Mouse (Mus musculus): Measurements from ENCODE around the gene Alg5. TPM values are rescaled to one million over a fixed set of nuclear protein-coding genes. Genes with fewer than 3 reads are reported as not detected.

Alg5 gene
- 16.3 to 22.3 TPM (median 21.3 TPM) in 4 replicates for total RNA-seq (2023)

DNA sequence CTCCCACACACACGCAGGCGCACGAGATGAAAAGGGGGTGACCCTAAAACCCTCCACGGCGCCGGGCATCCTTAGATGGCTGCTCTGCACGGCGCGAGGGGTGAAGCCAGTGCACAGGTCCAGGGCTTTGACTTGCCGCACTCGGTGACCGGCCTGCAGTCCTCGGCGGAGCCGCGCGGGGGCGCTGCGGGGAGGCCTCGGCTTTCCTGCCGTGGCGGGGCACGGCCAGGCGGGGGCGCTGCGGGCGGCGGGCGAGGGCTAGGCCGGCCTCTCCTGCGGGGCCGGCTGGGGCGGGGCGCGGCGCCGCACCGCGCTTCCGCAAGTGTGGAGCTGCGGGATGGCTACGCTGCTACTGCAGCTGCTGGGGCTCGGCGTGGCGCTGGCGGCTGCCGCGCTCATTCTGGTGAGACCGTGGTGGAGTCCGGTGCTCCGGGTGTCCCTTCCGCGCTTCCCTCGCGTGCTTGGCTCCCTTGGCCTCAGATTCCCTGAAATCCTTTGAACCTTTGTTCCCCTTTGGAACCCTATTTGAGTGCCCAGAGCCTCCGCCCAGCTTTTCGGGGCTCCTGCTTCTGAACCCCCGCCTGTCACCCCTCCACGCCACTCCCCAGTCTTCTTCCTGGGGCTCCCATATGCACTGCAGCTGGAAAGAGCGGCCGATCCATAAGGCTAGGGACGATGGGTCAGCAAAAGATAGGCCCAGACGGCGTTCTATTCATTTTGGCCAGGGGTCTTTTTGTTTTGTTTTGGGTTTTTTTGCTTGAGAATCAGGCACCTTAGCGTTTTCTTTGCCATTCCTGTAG, at the start of gene Alg5, which contains the start of gene Exosc8:
TSS of gene Alg5 (plus strand) at position 293 of the 800 bp plus-strand sequence.
TSS of gene Exosc8 (minus strand) at position 147 of the 800 bp plus-strand sequence.

DNA sequence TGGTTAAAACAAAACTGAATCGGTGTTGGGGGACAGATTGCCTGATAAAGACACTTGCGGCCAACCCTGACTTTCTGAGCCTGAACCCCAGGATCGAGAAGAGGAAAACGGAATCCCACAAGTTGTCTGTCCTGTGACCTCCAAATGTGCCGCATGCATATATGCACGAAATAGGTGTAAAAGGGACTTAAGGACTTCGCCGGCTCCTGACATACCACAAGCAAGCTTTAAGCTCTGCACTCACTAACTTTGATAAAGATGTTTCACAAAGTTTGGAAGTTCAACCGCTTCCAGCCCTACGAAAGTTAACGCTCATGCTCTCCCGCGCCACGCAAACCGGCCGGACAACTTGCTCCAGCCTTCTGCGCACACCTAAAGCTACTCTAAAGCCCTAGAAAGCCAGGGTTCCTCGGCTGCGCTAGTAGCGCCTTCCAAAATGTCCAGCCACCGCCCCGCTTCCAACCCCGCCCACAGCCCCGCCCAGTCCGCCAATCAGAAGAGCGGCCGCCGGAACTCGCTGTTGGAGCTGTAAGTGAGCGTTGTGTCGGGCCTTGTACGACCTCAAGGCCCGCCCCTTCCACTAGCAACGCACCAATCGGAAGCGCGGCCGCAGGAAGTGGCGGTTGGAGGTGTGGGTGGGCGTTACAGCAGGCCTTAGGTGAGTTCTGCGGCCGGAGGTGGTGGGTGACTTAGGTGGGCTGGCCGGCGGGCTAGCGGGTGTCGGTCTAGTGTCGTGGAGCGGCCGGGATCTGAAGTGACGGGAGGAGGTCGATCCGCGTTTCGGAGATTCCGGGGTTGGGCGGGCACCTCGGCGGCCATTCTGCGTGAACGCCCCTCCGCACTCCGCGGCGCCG, 42.9 kb upstream of the Alg5 start, which contains the start of gene Supt20:
TSS of gene Supt20 (plus strand) at position 606 of the 854 bp plus-strand sequence.

DNA sequence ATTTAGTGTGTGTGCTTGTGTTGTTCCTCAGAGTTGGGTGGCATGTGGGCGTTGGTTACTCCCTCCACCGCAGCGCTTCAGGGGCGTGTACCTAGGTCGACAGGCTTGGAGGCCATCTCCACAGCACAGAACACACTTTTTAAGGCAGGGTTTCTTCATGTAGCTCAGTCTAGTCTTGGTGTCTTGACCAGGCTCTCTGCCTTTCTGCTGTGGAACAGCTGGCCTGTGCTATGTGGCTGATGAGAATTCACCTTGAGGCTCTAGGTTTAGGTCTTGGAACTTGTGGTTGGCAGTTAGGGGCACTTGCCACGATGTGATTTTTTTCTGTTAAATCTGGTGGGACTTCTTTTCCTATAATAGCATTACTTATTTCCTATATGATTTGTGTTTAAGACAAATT, 21.1 kb upstream of the Alg5 start, which contains the start of gene Gm21958:
TSS of gene Gm21958 (minus strand) at position 101 of the 400 bp plus-strand sequence.

DNA sequence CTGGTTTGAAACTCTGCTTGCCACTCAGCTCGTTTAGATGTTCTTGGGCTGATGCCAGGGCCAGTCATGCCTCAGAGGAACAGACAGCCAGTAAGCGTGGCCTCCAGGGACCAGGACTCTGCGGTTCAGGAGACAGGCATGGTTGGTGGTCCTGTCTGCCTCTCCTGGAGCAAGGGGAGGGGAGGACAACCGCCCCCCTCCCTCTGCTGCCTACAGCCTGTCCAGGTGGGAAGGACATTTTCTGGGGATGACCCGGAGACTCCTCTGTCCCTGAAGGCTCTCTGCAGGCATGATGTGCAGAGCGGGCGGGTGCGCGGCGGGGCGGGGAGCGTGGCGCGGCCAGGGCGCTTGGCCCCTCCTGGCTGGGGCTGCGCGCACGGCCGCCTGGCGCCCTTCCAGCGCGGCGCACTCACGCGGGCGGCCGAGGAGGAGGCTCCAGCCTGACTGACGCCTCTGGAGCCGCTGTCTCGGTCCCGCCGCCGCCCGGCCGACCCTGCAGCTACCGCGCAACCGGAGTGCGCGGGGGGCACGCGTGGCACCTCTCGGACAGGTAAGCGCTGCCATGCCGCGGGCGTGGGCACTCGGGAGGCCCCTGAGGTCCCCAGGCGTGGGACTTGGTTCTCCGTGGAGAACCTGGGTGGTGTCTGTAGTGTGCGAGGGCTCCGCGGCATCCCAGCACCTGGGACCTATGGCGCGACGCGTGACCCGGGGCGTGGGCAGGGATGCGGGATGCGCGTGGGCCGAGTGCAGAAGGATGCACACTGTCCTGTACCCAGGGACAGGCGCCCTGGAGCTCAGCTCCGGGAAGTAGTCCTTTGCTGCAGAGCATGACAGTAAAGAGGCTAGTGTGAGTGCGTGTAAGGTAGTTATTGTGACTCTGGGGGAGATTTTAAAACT, 20.1 kb downstream of the Alg5 start, which contains the start of gene Smad9:
TSS of gene Smad9 (plus strand) at position 438 of the 897 bp plus-strand sequence.

Other genes starting within 250 kb of the Alg5 start
- gene Supt20, start 42.7 kb upstream of the Alg5 start, total RNA-seq (2023), result 155 to 175 TPM (median 170 TPM) in 4 replicates
- 1.0 TPM in 1 of 4 replicates, not detected in the others for gene Gm21958, start 21.2 kb upstream of the Alg5 start, total RNA-seq (2023)
- gene Exosc8, start 146 bp upstream of the Alg5 start, total RNA-seq (2023), result 67.4 to 82.2 TPM (median 74.3 TPM) in 4 replicates
- 0.09 to 0.12 TPM in 2 of 4 replicates, not detected in the others for gene Smad9, start 20.0 kb downstream of the Alg5 start, total RNA-seq (2023)
- 23.5 to 34.4 TPM (median 29.1 TPM) in 4 replicates for gene Rfxap, start 72.3 kb downstream of the Alg5 start, total RNA-seq (2023)
- not detected in 4 replicates for gene Sertm1, start 180.3 kb downstream of the Alg5 start, total RNA-seq (2023)